Mouse (Mus musculus): ENCODE data around the gene Cfap20. TPM values are rescaled to one million over a fixed set of nuclear protein-coding genes. Genes with fewer than 3 reads are reported as not detected.

Cfap20 gene
- total RNA-seq, 2 experiments from 2014 or later = 62.1 to 62.8 TPM

DNA sequence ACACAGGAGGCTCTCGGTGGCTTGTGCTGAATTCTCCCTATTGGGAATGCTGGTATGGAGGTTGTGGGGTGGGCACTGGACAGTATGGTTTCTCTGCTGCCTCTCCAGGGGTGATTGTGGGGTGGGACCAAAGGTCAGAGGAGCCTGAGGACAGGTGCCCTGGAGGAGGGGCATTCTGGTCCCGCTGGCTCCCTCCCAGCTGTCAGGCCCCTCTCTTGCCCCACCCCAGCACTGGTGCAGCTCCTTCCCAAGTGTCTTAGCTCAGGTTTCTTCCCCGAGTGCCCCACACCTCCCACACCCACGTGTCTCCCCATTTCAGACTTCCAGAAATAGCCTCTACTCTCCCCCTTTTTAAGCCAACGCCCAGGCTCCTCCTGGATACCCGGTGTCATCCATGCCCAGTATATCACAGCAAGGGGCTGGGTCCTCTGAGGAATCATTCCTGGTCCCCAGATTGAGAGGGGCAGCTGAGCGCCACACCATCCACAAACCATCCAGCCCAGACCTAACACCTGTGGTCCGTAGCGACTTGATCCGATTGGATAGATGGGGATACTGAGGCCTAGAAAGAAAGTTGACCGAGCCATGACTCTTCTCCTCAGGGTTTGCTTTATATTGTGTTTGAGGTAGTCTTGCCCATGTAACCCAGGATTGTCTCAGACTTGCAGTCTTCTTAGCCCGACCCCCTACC, 58.2 kb downstream of the Cfap20 start:
- ATAC-seq (replicated peaks; ENCODE audit: poor library complexity, severe bottlenecking) = no peak

DNA sequence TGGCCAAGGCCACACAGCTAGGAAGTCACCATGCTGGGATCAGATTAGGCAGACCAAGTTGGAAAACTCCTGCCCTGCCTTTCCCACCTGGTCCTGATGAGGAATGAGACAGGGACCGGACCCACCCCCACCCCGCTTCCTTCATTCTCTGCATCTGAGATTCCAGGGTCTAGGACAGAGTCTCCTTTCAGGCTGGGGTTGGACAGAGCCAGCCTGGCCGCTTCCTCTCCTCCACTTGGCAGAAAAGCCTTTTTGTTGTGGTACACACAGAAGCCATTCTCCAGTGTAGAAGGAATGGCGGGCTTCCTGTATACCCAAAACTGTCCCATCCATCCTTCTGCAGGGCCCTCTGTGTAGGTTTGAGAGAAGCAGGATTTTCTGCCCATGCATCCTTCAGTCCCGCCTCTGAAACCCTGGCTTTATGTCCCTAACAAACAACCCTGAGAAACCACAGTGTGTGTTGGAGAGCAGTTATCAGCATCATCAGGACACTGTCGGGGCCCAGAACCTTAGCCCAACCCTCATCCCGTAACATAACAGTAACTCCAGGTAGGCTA, 59.2 kb downstream of the Cfap20 start:
- no peak for ATAC-seq (replicated peaks; ENCODE audit: poor library complexity, severe bottlenecking)

DNA sequence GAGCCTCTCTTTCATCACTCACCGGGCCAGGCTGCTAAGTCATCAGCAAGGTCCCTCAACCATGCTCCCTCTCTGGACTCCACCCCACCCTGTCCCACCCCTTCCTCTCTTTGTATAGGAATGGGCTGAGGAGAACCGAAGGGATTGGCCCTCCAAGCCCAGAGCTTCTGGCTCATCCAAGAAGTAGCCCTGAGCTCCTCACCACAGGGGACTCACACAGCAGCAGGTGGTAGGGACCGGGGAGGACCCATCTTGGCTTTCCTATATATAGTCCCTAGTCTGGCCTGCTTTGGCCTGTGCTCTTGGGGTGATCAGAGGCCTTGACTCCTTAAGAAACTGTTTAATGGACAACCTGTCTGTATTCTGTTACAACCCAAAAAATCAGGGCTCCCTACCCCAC, 60.2 kb downstream of the Cfap20 start:
- no peak for ATAC-seq (replicated peaks; ENCODE audit: poor library complexity, severe bottlenecking)

- no peak for ATAC-seq (replicated peaks; ENCODE audit: poor library complexity, severe bottlenecking)
These were observed 61.2 kb downstream of the Cfap20 start for GRCm38 (mm10) chr8:95373389-95374002.

Other genes with a start within 250 kb of the Cfap20 start
- 0.26 and 1.1 TPM in 2 replicates for gene Kifc3, start 232.1 kb downstream of the Cfap20 start, total RNA-seq (2014; fragmentation: Nextera tagmentation)
- gene Kifc3, start 232.1 kb downstream of the Cfap20 start, total RNA-seq (2017) = 3.2 and 4.1 TPM in 2 replicates
- 8.2 and 8.5 TPM in 2 replicates for gene Cngb1, start 128.3 kb downstream of the Cfap20 start, total RNA-seq (2014; fragmentation: Nextera tagmentation)
- 8.6 and 10.0 TPM in 2 replicates for gene Cngb1, start 128.3 kb downstream of the Cfap20 start, total RNA-seq (2017)
- gene Tepp, start 124.3 kb downstream of the Cfap20 start, total RNA-seq (2014; fragmentation: Nextera tagmentation) = not detected in 2 replicates
- gene Tepp, start 124.3 kb downstream of the Cfap20 start, total RNA-seq (2017) = not detected in 2 replicates
- gene Zfp319, start 102.9 kb downstream of the Cfap20 start, total RNA-seq (2014; fragmentation: Nextera tagmentation) = 5.4 and 6.9 TPM in 2 replicates
- gene Zfp319, start 102.9 kb downstream of the Cfap20 start, total RNA-seq (2017) = 1.6 and 2.2 TPM in 2 replicates
- gene Usb1, start 102.6 kb downstream of the Cfap20 start, total RNA-seq (2014; fragmentation: Nextera tagmentation) = 41.5 and 44.1 TPM in 2 replicates
- gene Usb1, start 102.6 kb downstream of the Cfap20 start, total RNA-seq (2017) = 31.4 and 36.8 TPM in 2 replicates
- gene Mmp15, start 82.6 kb downstream of the Cfap20 start, total RNA-seq (2014; fragmentation: Nextera tagmentation) = not detected in 2 replicates
- gene Mmp15, start 82.6 kb downstream of the Cfap20 start, total RNA-seq (2017) = 0.13 and 0.21 TPM in 2 replicates
- 78.4 and 99.4 TPM in 2 replicates for gene Csnk2a2, start 55.2 kb upstream of the Cfap20 start, total RNA-seq (2014; fragmentation: Nextera tagmentation)
- 22.6 and 43.6 TPM in 2 replicates for gene Csnk2a2, start 55.2 kb upstream of the Cfap20 start, total RNA-seq (2017)
- gene Ccdc113, start 99.2 kb upstream of the Cfap20 start, total RNA-seq (2014; fragmentation: Nextera tagmentation) = not detected in 2 replicates
- not detected in 2 replicates for gene Ccdc113, start 99.2 kb upstream of the Cfap20 start, total RNA-seq (2017)
- not detected in 2 replicates for gene Prss54, start 141.5 kb upstream of the Cfap20 start, total RNA-seq (2014; fragmentation: Nextera tagmentation)
- not detected in 2 replicates for gene Prss54, start 141.5 kb upstream of the Cfap20 start, total RNA-seq (2017)
- 11.6 and 12.4 TPM in 2 replicates for gene Gins3, start 198.6 kb upstream of the Cfap20 start, total RNA-seq (2014; fragmentation: Nextera tagmentation)
- gene Gins3, start 198.6 kb upstream of the Cfap20 start, total RNA-seq (2017) = 25.2 and 25.5 TPM in 2 replicates
- not detected in 2 replicates for gene Ndrg4, start 242.1 kb upstream of the Cfap20 start, total RNA-seq (2014; fragmentation: Nextera tagmentation)
- gene Ndrg4, start 242.1 kb upstream of the Cfap20 start, total RNA-seq (2017) = not detected in 2 replicates

Measured in granulocyte monocyte progenitor cell, adult 5-6 weeks (primary cell).